Mouse (Mus musculus): ENCODE data around the gene Cyb5d1.
"Not testable (repeated sequence)": the region's sequence is repeated elsewhere in the genome, so short reads cannot be mapped to it uniquely, and the experiment has no call there.

Cyb5d1 gene

GRCm38 (mm10) chr11:69403691-69404594 lies 8.5 kb upstream of the Cyb5d1 start:
- no peak for DNase-seq

GRCm38 (mm10) chr11:69401987-69402386 lies 6.6 kb upstream of the Cyb5d1 start:
- no peak for DNase-seq

- DNase-seq: peak; percentile 96
Observed at GRCm38 (mm10) chr11:69401210-69401637, 5.8 kb upstream of the Cyb5d1 start.

- DNase-seq: no peak
Observed at GRCm38 (mm10) chr11:69400083-69400850, 4.8 kb upstream of the Cyb5d1 start.

GRCm38 (mm10) chr11:69399201-69400082 lies 4.0 kb upstream of the Cyb5d1 start:
- DNase-seq: no peak

GRCm38 (mm10) chr11:69398486-69399200 lies 3.2 kb upstream of the Cyb5d1 start:
- DNase-seq: no peak

- peak; percentile 50 for DNase-seq
Observed at GRCm38 (mm10) chr11:69398059-69398458, 2.6 kb upstream of the Cyb5d1 start, which contains the start of gene Tmem88. Tmem88 (minus strand) TSS chr11:69398234.

- DNase-seq: no peak
Observed at GRCm38 (mm10) chr11:69397581-69398057, 2.2 kb upstream of the Cyb5d1 start.

GRCm38 (mm10) chr11:69396772-69397171 lies 1.3 kb upstream of the Cyb5d1 start:
- DNase-seq: peak; percentile 65

- peak; percentile 98 for DNase-seq
Observed at GRCm38 (mm10) chr11:69395634-69396373, 373 bp upstream of the Cyb5d1 start.

- not testable (repeated sequence) for DNase-seq
Observed at GRCm38 (mm10) chr11:69394591-69395167, 752 bp downstream of the Cyb5d1 start.

GRCm38 (mm10) chr11:69390400-69391034 lies 4.9 kb downstream of the Cyb5d1 start:
- peak; percentile 95 for DNase-seq

- DNase-seq: peak; percentile 50
Observed at GRCm38 (mm10) chr11:69389531-69390399, 5.7 kb downstream of the Cyb5d1 start.

- no peak for DNase-seq
Observed at GRCm38 (mm10) chr11:69388680-69389079, 6.8 kb downstream of the Cyb5d1 start.

GRCm38 (mm10) chr11:69386758-69387157 lies 8.7 kb downstream of the Cyb5d1 start:
- DNase-seq: no peak

GRCm38 (mm10) chr11:69384979-69385378 lies 10.5 kb downstream of the Cyb5d1 start:
- no peak for DNase-seq

- no peak for DNase-seq
Observed at GRCm38 (mm10) chr11:69382478-69383105, 12.8 kb downstream of the Cyb5d1 start.

- DNase-seq: no peak
Observed at GRCm38 (mm10) chr11:69381356-69381755, 14.1 kb downstream of the Cyb5d1 start.

GRCm38 (mm10) chr11:69379600-69379999 lies 15.8 kb downstream of the Cyb5d1 start:
- DNase-seq: no peak
